Mouse (Mus musculus): ENCODE measurements around the gene Bmp2k. TPM values are rescaled to one million over a fixed set of nuclear protein-coding genes. Genes with fewer than 3 reads are reported as not detected.

Gene Bmp2k
- polyA plus RNA-seq, 1 experiment from 2014 or later, result 16.5 TPM

DNA sequence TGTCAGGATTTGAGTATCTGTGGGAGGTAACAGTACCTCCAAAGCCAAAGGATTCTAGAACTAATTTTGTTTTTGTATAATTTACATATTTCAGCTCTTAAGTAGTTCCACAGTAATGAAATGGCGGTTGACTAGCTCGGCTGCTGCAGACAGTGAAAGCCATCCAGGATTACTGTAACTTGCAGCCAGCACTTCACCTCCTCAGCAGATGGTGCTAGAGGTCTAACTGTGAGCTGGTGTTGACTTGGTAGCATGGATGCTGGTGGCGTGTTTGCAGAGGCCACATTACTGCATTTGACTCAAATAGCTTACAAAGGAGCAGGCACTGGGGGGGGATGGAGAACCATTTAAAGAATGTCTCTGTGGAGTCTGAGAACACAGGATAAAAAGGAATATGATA lies 84.0 kb downstream of the Bmp2k start:
- TF ChIP-seq EP300 (IDR thresholded peaks at IDR 0.05), result no peak
- TF ChIP-seq CTCF (IDR thresholded peaks at IDR 0.05), result peak; percentile 62
- Histone ChIP-seq H3K9ac (replicated peaks; ENCODE audit: low read depth) (no peak overlapping the region), H3K9me3 (ENCODE audit: low read length) (no peaks in the 10 kb centered on the region), H3K4me2 (replicated peaks; ENCODE audit: low read depth, low read length) (no peak overlapping the region), H3K36me3 (ENCODE audit: insufficient read depth, low read length) (peaks cover 5% of the 10 kb centered on the region; the same call in 1 of the 2 replicates), H3K4me1 (ENCODE audit: insufficient read depth, low read depth, low read length) (no peaks in the 10 kb centered on the region), H3K4me3 (ENCODE audit: low read depth, low read length) (no peak overlapping the region), H3K27ac (ENCODE audit: low read length) (no peak overlapping the region), H3K27me3 (replicated peaks; ENCODE audit: insufficient read depth, low read length) (no peaks in the 10 kb centered on the region)
- DNase-seq (ENCODE audit: low spot score) (peak; percentile 29), ATAC-seq (no peak)
- WGBS, result 63% methylated on average over 3 of the region's 3 CpGs

DNA sequence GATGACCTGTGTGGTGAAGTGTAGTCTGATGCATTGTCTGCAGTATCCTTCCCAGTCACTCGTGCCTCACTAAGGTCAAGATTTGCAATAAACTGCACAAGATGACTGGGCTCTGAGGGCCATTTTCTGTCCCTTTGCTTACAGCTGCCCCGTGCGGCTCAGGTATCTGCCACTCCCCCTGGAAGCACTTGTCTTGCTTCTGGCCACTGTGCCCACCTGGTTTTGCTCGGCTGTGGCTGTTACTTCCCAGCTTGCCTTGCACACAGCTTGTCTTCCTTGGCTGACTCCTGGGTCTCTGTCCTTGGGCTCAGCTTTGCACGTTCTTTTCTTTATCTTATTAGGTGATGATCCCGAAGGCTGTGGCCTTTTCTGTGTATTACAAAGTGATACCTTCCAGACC lies 86.2 kb downstream of the Bmp2k start:
- Histone ChIP-seq H3K4me1 (ENCODE audit: insufficient read depth, low read depth, low read length) (no peaks in the 10 kb centered on the region), H3K36me3 (ENCODE audit: insufficient read depth, low read length) (peaks cover 7% of the 10 kb centered on the region; the same call in 1 of the 2 replicates), H3K9me3 (ENCODE audit: low read length) (no peaks in the 10 kb centered on the region), H3K27me3 (replicated peaks; ENCODE audit: insufficient read depth, low read length) (no peaks in the 10 kb centered on the region), H3K4me3 (ENCODE audit: low read depth, low read length) (no peak overlapping the region), H3K4me2 (replicated peaks; ENCODE audit: low read depth, low read length) (no peak overlapping the region), H3K27ac (ENCODE audit: low read length) (no peak overlapping the region), H3K9ac (replicated peaks; ENCODE audit: low read depth) (no peak overlapping the region)
- no peak for TF ChIP-seq EP300 (IDR thresholded peaks at IDR 0.05)
- TF ChIP-seq CTCF (IDR thresholded peaks at IDR 0.05), result no peak
- 76% methylated on average over 6 of the region's 6 CpGs for WGBS
- ATAC-seq (no peak), DNase-seq (ENCODE audit: low spot score) (no peak)

DNA sequence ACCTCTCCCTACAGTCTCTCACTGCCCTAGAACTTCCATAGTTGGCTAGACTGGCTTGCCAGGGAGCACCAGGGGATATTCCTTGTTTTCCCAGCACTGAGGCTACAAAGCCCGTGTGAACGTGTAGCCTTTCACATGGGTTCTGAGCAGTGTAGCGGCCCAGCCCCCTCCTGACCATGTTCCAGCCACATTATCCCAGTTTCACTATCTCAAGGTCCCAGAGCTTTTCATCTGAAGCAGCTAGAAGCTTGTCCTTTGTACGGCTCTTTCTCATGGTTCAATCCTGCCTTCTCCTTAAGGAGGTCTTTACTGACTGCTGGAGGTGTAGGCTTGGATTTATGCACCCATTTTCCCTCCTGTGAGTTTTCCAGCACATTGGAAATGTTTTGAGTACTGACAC lies 87.1 kb downstream of the Bmp2k start:
- no peak overlapping the region for H3K27ac ChIP-seq (ENCODE audit: low read length)
- TF ChIP-seq EP300 (IDR thresholded peaks at IDR 0.05) (no peak), CTCF (IDR thresholded peaks at IDR 0.05) (no peak)
- H3K9me3 ChIP-seq (ENCODE audit: low read length), result no peaks in the 10 kb centered on the region
- no peak overlapping the region for H3K4me2 ChIP-seq (replicated peaks; ENCODE audit: low read depth, low read length)
- DNase-seq (ENCODE audit: low spot score), result no peak
- no peaks in the 10 kb centered on the region for H3K27me3 ChIP-seq (replicated peaks; ENCODE audit: insufficient read depth, low read length)
- no peak overlapping the region for H3K4me3 ChIP-seq (ENCODE audit: low read depth, low read length)
- no peaks in the 10 kb centered on the region for H3K4me1 ChIP-seq (ENCODE audit: insufficient read depth, low read depth, low read length)
- peaks cover 7% of the 10 kb centered on the region; the same call in 1 of the 2 replicates for H3K36me3 ChIP-seq (ENCODE audit: insufficient read depth, low read length)
- WGBS, result 87% methylated on average over 4 of the region's 4 CpGs
- ATAC-seq, result no peak
- no peak overlapping the region for H3K9ac ChIP-seq (replicated peaks; ENCODE audit: low read depth)

DNA sequence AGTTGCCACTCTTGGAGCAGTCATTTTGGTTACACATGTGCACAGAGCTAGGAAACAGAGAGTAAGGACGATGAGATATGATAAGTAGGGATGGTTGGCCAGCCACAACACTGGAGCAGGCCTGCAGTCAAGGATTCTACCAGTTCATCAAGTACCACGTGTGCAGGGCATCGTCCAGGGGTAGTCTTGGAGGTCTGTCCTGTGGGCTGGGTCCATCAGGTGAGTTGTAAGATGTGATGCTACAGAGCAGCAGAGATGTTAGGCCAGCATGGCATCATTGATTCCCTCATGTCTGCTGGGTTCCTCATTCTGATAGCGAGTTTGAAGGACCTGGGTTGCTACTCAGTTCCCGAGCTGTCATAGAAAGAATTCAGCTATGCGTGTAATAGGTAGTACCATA lies 87.6 kb downstream of the Bmp2k start:
- no peaks in the 10 kb centered on the region for H3K9me3 ChIP-seq (ENCODE audit: low read length)
- no peak overlapping the region for H3K4me3 ChIP-seq (ENCODE audit: low read depth, low read length)
- H3K36me3 ChIP-seq (ENCODE audit: insufficient read depth, low read length), result peaks cover 7% of the 10 kb centered on the region; the same call in 1 of the 2 replicates
- no peak overlapping the region for H3K27ac ChIP-seq (ENCODE audit: low read length)
- no peaks in the 10 kb centered on the region for H3K27me3 ChIP-seq (replicated peaks; ENCODE audit: insufficient read depth, low read length)
- ATAC-seq (no peak), DNase-seq (ENCODE audit: low spot score) (no peak)
- no peaks in the 10 kb centered on the region for H3K4me1 ChIP-seq (ENCODE audit: insufficient read depth, low read depth, low read length)
- no peak overlapping the region for H3K4me2 ChIP-seq (replicated peaks; ENCODE audit: low read depth, low read length)
- TF ChIP-seq CTCF (IDR thresholded peaks at IDR 0.05) (no peak), EP300 (IDR thresholded peaks at IDR 0.05) (no peak)
- 92% methylated on average over 6 of the region's 6 CpGs for whole genome bisulfite sequencing
- no peak overlapping the region for H3K9ac ChIP-seq (replicated peaks; ENCODE audit: low read depth)

DNA sequence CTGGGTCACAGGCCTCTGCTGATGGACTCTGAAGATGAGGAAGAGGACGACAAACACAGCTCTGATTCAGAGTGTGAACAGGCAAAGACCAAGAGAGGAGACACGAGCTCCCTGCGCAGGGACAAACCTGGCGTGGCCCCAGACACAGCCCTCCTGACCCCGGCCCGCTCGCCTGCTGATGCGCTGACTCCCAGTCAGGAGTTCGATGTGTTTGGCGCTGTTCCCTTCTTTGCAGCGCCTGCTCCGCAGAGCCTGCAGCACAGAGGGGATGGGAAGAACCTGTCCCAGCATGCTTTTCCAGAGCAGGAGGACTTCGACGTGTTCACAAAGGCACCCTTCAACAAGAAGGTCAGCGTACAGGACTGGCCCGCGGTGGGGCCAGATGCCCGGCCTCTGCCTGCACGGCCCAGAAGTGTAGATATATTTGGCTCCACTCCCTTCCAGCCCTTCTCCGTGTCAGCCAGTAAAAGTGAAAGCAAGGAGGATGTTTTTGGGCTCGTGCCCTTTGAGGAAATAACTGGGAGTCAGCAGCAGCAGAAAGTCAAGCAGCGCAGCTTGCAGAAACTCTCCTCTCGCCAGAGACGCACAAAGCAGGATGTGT lies 89.6 kb downstream of the Bmp2k start:
- H3K27ac ChIP-seq (ENCODE audit: low read length), result no peak overlapping the region
- H3K9me3 ChIP-seq (ENCODE audit: low read length), result no peaks in the 10 kb centered on the region
- peaks cover 7% of the 10 kb centered on the region; the same call in 1 of the 2 replicates for H3K36me3 ChIP-seq (ENCODE audit: insufficient read depth, low read length)
- WGBS, result 72% methylated on average over 24 of the region's 24 CpGs
- H3K9ac ChIP-seq (replicated peaks; ENCODE audit: low read depth), result no peak overlapping the region
- H3K27me3 ChIP-seq (replicated peaks; ENCODE audit: insufficient read depth, low read length), result no peaks in the 10 kb centered on the region
- no peaks in the 10 kb centered on the region; the same call in 1 of the 2 replicates for H3K4me1 ChIP-seq (ENCODE audit: insufficient read depth, low read depth, low read length)
- no peak for TF ChIP-seq CTCF (IDR thresholded peaks at IDR 0.05)
- TF ChIP-seq EP300 (IDR thresholded peaks at IDR 0.05), result no peak
- DNase-seq (ENCODE audit: low spot score) (peak; percentile 44), ATAC-seq (no peak)
- H3K4me2 ChIP-seq (replicated peaks; ENCODE audit: low read depth, low read length), result no peak overlapping the region; the same call in 1 of the 2 replicates
- H3K4me3 ChIP-seq (ENCODE audit: low read depth, low read length), result no peak overlapping the region

DNA sequence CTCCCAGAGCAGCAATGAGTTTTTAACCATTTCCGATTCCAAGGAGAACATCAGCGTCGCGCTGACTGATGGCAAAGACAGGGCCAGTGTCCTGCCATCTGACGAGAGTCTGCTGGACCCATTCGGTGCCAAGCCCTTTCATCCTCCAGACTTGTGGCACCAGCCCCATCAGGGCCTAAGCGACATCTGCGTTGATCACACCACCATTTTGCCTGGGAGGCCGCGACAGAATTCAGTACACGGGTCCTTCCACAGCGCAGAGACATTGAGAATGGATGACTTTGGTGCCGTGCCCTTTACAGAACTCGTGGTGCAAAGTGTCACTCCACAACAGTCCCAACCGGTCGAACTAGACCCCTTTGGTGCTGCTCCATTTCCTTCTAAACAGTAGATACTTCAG lies 90.3 kb downstream of the Bmp2k start:
- Histone ChIP-seq H3K36me3 (ENCODE audit: insufficient read depth, low read length) (peaks cover 7% of the 10 kb centered on the region; the same call in 1 of the 2 replicates), H3K27ac (ENCODE audit: low read length) (no peak overlapping the region), H3K4me2 (replicated peaks; ENCODE audit: low read depth, low read length) (no peak overlapping the region; the same call in 1 of the 2 replicates), H3K27me3 (replicated peaks; ENCODE audit: insufficient read depth, low read length) (no peaks in the 10 kb centered on the region), H3K9me3 (ENCODE audit: low read length) (no peaks in the 10 kb centered on the region), H3K4me1 (ENCODE audit: insufficient read depth, low read depth, low read length) (no peaks in the 10 kb centered on the region; the same call in 1 of the 2 replicates), H3K4me3 (ENCODE audit: low read depth, low read length) (no peak overlapping the region), H3K9ac (replicated peaks; ENCODE audit: low read depth) (no peak overlapping the region)
- TF ChIP-seq CTCF (IDR thresholded peaks at IDR 0.05) (no peak), EP300 (IDR thresholded peaks at IDR 0.05) (no peak)
- no peak for DNase-seq (ENCODE audit: low spot score)
- ATAC-seq, result no peak
- WGBS, result 81% methylated on average over 16 of the region's 16 CpGs

All from lung, postnatal 0 days (tissue).